Comparison of ENCODE assay signal across 8 mouse cellular contexts in genomic region chr8:85460804-85461203, GRCm38 (mm10). TPM values are rescaled to one million over a fixed set of nuclear protein-coding genes. Genes with fewer than 3 reads are reported as not detected.
DNase-seq lines count a peak whose midpoint lies in the region; TF ChIP-seq lines count a peak whose summit lies in the region.

No protein-coding gene starts in this region.

- no peak overlapping the region for H3K4me3 ChIP-seq in cerebellum, adult 2 months (replicated peaks; ENCODE audit: insufficient read depth, low read depth, low read length)
- no peak overlapping the region for H3K4me3 ChIP-seq in left cerebral cortex, adult 2 months

- peak; percentile 6; the same call in 1 of the 2 replicates for TF ChIP-seq CTCF in cerebellum, adult 2 months (IDR thresholded peaks at IDR 0.05; ENCODE audit: borderline replicate concordance, insufficient read depth, low read depth, low read length)
- TF ChIP-seq CTCF in left cerebral cortex, adult 2 months (IDR thresholded peaks at IDR 0.05): peak; percentile 45

- H3K27me3 ChIP-seq in cerebellum, adult 2 months (ENCODE audit: control insufficient read depth, insufficient read depth, low read length): no peaks in the 10 kb centered on the region

- H3K4me1 ChIP-seq in cerebellum, adult 2 months (ENCODE audit: control insufficient read depth, insufficient read depth, low read length): no peaks in the 10 kb centered on the region

- no peak for DNase-seq in cerebellum, adult 2 months
- DNase-seq in cerebellum, adult 9-10 months: no peak
- no peak for DNase-seq in left cerebral cortex, adult 2 months (ENCODE audit: extremely low spot score in 1 of 2, low spot score in 2 of 2)
- no peak for DNase-seq in left cerebral cortex, postnatal 36 days (ENCODE audit: low spot score in 2 of 2)
- peak; percentile 51 for DNase-seq in R1 (ENCODE audit: low read depth, low spot score)
- peak; percentile 27 for DNase-seq in kidney, postnatal 14 days
- no peak for DNase-seq in spleen, postnatal 4 days (ENCODE audit: low spot score in 2 of 2)
- DNase-seq in c-Kit-positive CD71-positive TER-119-positive erythroid progenitor cells, embryonic 14.5 days (ENCODE audit: low spot score): no peak

- no peak for TF ChIP-seq POLR2A in cerebellum, adult 2 months (IDR thresholded peaks at IDR 0.05; ENCODE audit: borderline replicate concordance, insufficient read depth, low read length)

- H3K27ac ChIP-seq in cerebellum, adult 2 months (ENCODE audit: insufficient read depth, low read length): no peak overlapping the region
- no peak overlapping the region for H3K27ac ChIP-seq in left cerebral cortex, adult 2 months

- WGBS in cerebellum, adult 2 months: 36% methylated on average over 5 of the region's 5 CpGs

- intact Hi-C loops in left cerebral cortex, adult 2 months (cut with DNase I): no loop called here
- intact Hi-C loops in left cerebral cortex, postnatal 36 days (cut with DNase I): no loop called here

RNA-seq across cellular contexts. Expression of gene 4921524J17Rik, which starts 28.2 kb away (rescaled TPM):
- polyA plus RNA-seq in cerebellum, adult 2 months (2012; rRNA removed): 13.8 and 15.5 TPM in 2 replicates
- 10 to 100 TPM in 1 of 2 experiments, 1 to 10 TPM in 1; 9.0 to 13.2 TPM for total RNA-seq in left cerebral cortex, adult 2 months (2021)
- 10 to 100 TPM; 11.1 to 14.2 TPM for total RNA-seq in left cerebral cortex, postnatal 36 days (2021)

RNA-seq across cellular contexts. Expression of gene Gpt2, which starts 31.6 kb away (rescaled TPM):
- polyA plus RNA-seq in cerebellum, adult 2 months (2012; rRNA removed): 40.5 and 41.0 TPM in 2 replicates
- total RNA-seq in left cerebral cortex, adult 2 months (2021): 10 to 100 TPM; 62.7 to 70.0 TPM
- total RNA-seq in left cerebral cortex, postnatal 36 days (2021): 10 to 100 TPM; 56.3 to 60.1 TPM

Comparison
In these comparisons a context has a peak if more than half of its experiments do, and no peak if none do; other contexts are left out.
1. DNase-seq: peak in R1 (single experiment) and kidney, postnatal 14 days (single experiment); none in cerebellum, adult 2 months (0 of 2), cerebellum, adult 9-10 months (single experiment), left cerebral cortex, adult 2 months (0 of 2), left cerebral cortex, postnatal 36 days (0 of 2), spleen, postnatal 4 days (0 of 2) and c-Kit-positive CD71-positive TER-119-positive erythroid progenitor cells, embryonic 14.5 days (single experiment).